Mouse (Mus musculus) right cerebral cortex, postnatal 14 days (tissue): ENCODE results near the gene Gm5447.
A peak's percentile ranks its signal among the peaks of the same experiment; 100 is the strongest.

Experiments used
- DNase-seq: peaks from one replicate; pipeline ENCODE4 v3.0.0; 2022

Gm5447 gene

GRCm38 (mm10) chr13:30973501-30974246 lies at the start of gene Gm5447, which contains the start of gene Exoc2:
TSS of gene Gm5447 (plus strand) at chr13:30974204.
TSS of gene Exoc2 (minus strand) at chr13:30974093.
- DNase-seq: peak; percentile 82

GRCm38 (mm10) chr13:30924269-30924668 lies 49.7 kb upstream of the Gm5447 start:
- DNase-seq: no peak

- DNase-seq: no peak
Observed at GRCm38 (mm10) chr13:30929119-30929518, 44.9 kb upstream of the Gm5447 start.

GRCm38 (mm10) chr13:30931613-30932012 lies 42.4 kb upstream of the Gm5447 start:
- no peak for DNase-seq

- no peak for DNase-seq
Observed at GRCm38 (mm10) chr13:30932972-30933371, 41.0 kb upstream of the Gm5447 start.

- no peak for DNase-seq
Observed at GRCm38 (mm10) chr13:30945788-30946187, 28.2 kb upstream of the Gm5447 start.

GRCm38 (mm10) chr13:30947129-30947528 lies 26.9 kb upstream of the Gm5447 start:
- no peak for DNase-seq

- no peak for DNase-seq
Observed at GRCm38 (mm10) chr13:30947540-30947939, 26.5 kb upstream of the Gm5447 start, which contains the start of gene Hus1b. TSS of gene Hus1b (minus strand) at chr13:30947759.

GRCm38 (mm10) chr13:30949181-30949580 lies 24.8 kb upstream of the Gm5447 start:
- no peak for DNase-seq

- DNase-seq: no peak
Observed at GRCm38 (mm10) chr13:30952044-30952443, 22.0 kb upstream of the Gm5447 start.

- no peak for DNase-seq
Observed at GRCm38 (mm10) chr13:30953580-30953979, 20.4 kb upstream of the Gm5447 start.

- no peak for DNase-seq
Observed at GRCm38 (mm10) chr13:30960714-30961113, 13.3 kb upstream of the Gm5447 start.

GRCm38 (mm10) chr13:30961932-30962331 lies 12.1 kb upstream of the Gm5447 start:
- no peak for DNase-seq

GRCm38 (mm10) chr13:30966507-30966911 lies 7.5 kb upstream of the Gm5447 start:
- no peak for DNase-seq

GRCm38 (mm10) chr13:30968311-30968710 lies 5.7 kb upstream of the Gm5447 start:
- no peak for DNase-seq

- DNase-seq: no peak
Observed at GRCm38 (mm10) chr13:30971047-30971446, 3.0 kb upstream of the Gm5447 start.

- no peak for DNase-seq
Observed at GRCm38 (mm10) chr13:30972102-30972501, 1.9 kb upstream of the Gm5447 start.

- DNase-seq: no peak
Observed at GRCm38 (mm10) chr13:30974247-30974630, 235 bp downstream of the Gm5447 start.

- no peak for DNase-seq
Observed at GRCm38 (mm10) chr13:30976536-30977084, 2.6 kb downstream of the Gm5447 start.

GRCm38 (mm10) chr13:30978224-30978623 lies 4.2 kb downstream of the Gm5447 start:
- DNase-seq: no peak

GRCm38 (mm10) chr13:30981666-30982065 lies 7.7 kb downstream of the Gm5447 start:
- no peak for DNase-seq

- DNase-seq: no peak
Observed at GRCm38 (mm10) chr13:30985275-30985597, 11.2 kb downstream of the Gm5447 start.

GRCm38 (mm10) chr13:30985598-30986466 lies 11.8 kb downstream of the Gm5447 start:
- DNase-seq: peak; percentile 38
